Mouse (Mus musculus): Measurements from ENCODE around the gene Nat8. TPM values are rescaled to one million over a fixed set of nuclear protein-coding genes. Genes with fewer than 3 reads are reported as not detected.
"Not testable (repeated sequence)": the region's sequence is repeated elsewhere in the genome, so short reads cannot be mapped to it uniquely, and the experiment has no call there.

Nat8 gene
- polyA plus RNA-seq, 1 experiment from 2014 or later = 0.33 TPM

DNA sequence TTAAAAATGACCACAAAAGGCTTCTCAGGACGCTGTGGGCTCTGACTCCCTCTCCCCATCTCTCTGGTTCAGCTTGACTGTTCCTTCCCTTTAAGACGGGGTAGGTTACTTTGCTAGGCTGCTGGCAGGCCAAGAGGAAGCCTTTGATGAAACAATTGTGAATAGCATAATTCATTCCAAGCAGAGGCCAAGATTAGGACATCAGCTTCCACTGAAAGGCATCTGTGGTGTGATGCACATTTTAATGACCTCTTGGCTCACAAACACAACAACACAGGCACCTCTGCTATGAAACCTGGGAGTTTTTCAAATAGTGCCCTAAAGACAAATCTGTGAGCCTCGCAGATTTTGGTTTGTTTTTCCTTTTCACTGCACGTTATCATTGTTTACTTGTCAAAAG, 8.1 kb upstream of the Nat8 start:
- no peak for ATAC-seq
- WGBS = 22% methylated on average over 4 of the region's 4 CpGs

DNA sequence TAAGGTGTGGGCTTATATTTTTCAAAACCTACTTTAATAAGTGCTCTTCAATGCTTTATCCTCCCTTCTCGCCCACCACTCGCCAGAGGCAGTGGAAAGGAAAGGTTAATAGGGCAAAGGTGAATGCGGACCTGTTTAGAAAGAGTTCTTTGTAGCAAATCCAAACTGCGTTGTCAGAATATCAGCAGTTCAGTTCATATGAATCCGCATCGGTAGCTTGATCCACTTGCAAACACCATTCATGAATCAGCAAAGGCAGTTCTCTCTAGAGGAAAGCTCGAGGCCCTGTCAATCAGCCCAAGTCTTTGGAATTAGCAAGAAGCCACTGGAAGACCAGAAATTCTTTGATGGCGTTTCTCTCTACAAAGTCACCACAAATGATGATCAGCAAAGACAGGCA, 6.8 kb upstream of the Nat8 start:
- no peak for ATAC-seq
- 60% methylated on average over 8 of the region's 8 CpGs for WGBS
- H3K9ac ChIP-seq (ENCODE audit: low read depth, low read length) = no peak overlapping the region

More for the DNA sequence above, 8.1 kb upstream of the Nat8 start:
- Histone ChIP-seq H3K4me1 (ENCODE audit: control insufficient read depth, insufficient read depth, low read length) (no peaks in the 10 kb centered on the region), H3K4me3 (ENCODE audit: low read depth, low read length) (no peak overlapping the region), H3K9ac (ENCODE audit: low read depth, low read length) (no peak overlapping the region), H3K9me3 (replicated peaks; ENCODE audit: control insufficient read depth, low read length, poor library complexity, severe bottlenecking) (no peaks in the 10 kb centered on the region), H3K4me2 (ENCODE audit: low read length) (no peak overlapping the region), H3K27me3 (ENCODE audit: control insufficient read depth, insufficient read depth, low read depth, low read length) (no peaks in the 10 kb centered on the region), H3K36me3 (ENCODE audit: control insufficient read depth, insufficient read depth, low read length) (no peaks in the 10 kb centered on the region), H3K27ac (ENCODE audit: low read length) (no peak overlapping the region)

DNA sequence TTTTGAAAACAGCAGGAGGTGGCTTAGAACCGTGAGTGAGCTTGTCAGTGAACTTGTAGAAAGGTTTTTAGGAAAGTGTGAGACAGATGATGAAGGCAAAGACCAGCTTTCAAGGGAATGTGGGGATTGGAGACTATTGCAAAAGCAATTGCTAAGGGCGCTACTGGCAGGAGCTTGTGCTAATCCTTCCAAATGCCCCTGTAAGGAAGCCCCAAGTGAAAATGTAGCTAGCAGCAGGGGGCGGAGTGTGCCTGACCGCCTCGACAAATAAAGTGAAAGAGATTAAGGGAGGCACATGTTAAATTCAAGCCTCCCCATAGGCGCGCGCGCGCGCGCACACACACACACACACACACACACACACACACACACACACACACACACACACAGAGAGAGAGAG, 5.4 kb upstream of the Nat8 start:
- H3K27me3 ChIP-seq (ENCODE audit: control insufficient read depth, insufficient read depth, low read depth, low read length); H3K9me3 ChIP-seq (replicated peaks; ENCODE audit: control insufficient read depth, low read length, poor library complexity, severe bottlenecking); H3K4me1 ChIP-seq (ENCODE audit: control insufficient read depth, insufficient read depth, low read length); H3K4me3 ChIP-seq (ENCODE audit: low read depth, low read length); ATAC-seq; H3K27ac ChIP-seq (ENCODE audit: low read length); H3K4me2 ChIP-seq (ENCODE audit: low read length); H3K9ac ChIP-seq (ENCODE audit: low read depth, low read length); H3K36me3 ChIP-seq (ENCODE audit: control insufficient read depth, insufficient read depth, low read length): not testable (repeated sequence)
- WGBS = 11% methylated on average over 12 of the region's 12 CpGs

More for the DNA sequence above, 6.8 kb upstream of the Nat8 start:
- Histone ChIP-seq H3K27me3 (ENCODE audit: control insufficient read depth, insufficient read depth, low read depth, low read length) (no peaks in the 10 kb centered on the region), H3K4me1 (ENCODE audit: control insufficient read depth, insufficient read depth, low read length) (no peaks in the 10 kb centered on the region), H3K9me3 (replicated peaks; ENCODE audit: control insufficient read depth, low read length, poor library complexity, severe bottlenecking) (no peaks in the 10 kb centered on the region), H3K4me3 (ENCODE audit: low read depth, low read length) (no peak overlapping the region), H3K36me3 (ENCODE audit: control insufficient read depth, insufficient read depth, low read length) (no peaks in the 10 kb centered on the region), H3K4me2 (ENCODE audit: low read length) (no peak overlapping the region), H3K27ac (ENCODE audit: low read length) (no peak overlapping the region)

DNA sequence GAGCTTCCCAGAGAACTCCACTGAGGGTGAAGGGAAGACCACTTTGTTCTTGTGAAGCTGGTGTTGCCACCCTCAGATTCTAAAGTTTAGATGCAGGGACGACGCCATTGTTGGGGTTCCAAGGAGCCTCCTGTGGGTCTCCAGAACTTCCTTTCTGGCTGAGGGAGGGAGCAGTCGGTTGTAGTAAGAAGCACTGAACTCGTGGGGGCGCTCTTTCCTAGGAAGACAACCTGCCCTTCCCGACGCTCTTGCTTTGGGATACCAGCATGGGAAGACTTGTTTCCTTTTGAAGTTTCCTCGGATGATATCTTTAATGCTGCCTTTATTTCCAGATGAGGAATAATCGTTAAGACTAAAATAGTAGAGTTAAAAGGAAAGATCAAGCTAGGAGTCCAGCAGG, 4.9 kb upstream of the Nat8 start:
- not testable (repeated sequence) for H3K9ac ChIP-seq (ENCODE audit: low read depth, low read length); H3K9me3 ChIP-seq (replicated peaks; ENCODE audit: control insufficient read depth, low read length, poor library complexity, severe bottlenecking); ATAC-seq; H3K27me3 ChIP-seq (ENCODE audit: control insufficient read depth, insufficient read depth, low read depth, low read length); H3K4me1 ChIP-seq (ENCODE audit: control insufficient read depth, insufficient read depth, low read length); H3K27ac ChIP-seq (ENCODE audit: low read length); H3K36me3 ChIP-seq (ENCODE audit: control insufficient read depth, insufficient read depth, low read length); H3K4me3 ChIP-seq (ENCODE audit: low read depth, low read length); H3K4me2 ChIP-seq (ENCODE audit: low read length)
- 14% methylated on average over 8 of the region's 9 CpGs for WGBS

DNA sequence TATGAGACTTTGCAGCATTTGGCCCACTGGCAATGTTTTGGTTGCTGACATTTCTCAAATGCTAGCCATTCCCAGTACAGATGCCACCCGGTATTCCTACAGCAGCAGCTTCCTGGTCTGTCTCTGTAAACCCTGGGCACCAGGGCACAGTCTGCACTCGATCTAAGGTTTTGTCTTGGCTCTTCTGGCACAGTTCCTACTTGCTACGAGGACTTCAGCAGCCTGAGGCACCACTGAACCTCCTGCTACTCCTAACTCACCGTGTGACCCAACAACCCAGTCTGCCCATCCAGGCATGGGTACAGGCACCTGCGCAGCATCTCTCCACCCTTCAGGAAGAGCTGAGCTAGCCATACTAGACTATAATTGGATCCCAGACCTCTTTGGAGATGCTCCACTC, 4.2 kb upstream of the Nat8 start:
- not testable (repeated sequence) for H3K27ac ChIP-seq (ENCODE audit: low read length); H3K4me3 ChIP-seq (ENCODE audit: low read depth, low read length); H3K4me1 ChIP-seq (ENCODE audit: control insufficient read depth, insufficient read depth, low read length); H3K4me2 ChIP-seq (ENCODE audit: low read length); H3K36me3 ChIP-seq (ENCODE audit: control insufficient read depth, insufficient read depth, low read length); ATAC-seq; H3K9ac ChIP-seq (ENCODE audit: low read depth, low read length); H3K27me3 ChIP-seq (ENCODE audit: control insufficient read depth, insufficient read depth, low read depth, low read length); H3K9me3 ChIP-seq (replicated peaks; ENCODE audit: control insufficient read depth, low read length, poor library complexity, severe bottlenecking)
- 79% methylated on average over 5 of the region's 5 CpGs for WGBS

DNA sequence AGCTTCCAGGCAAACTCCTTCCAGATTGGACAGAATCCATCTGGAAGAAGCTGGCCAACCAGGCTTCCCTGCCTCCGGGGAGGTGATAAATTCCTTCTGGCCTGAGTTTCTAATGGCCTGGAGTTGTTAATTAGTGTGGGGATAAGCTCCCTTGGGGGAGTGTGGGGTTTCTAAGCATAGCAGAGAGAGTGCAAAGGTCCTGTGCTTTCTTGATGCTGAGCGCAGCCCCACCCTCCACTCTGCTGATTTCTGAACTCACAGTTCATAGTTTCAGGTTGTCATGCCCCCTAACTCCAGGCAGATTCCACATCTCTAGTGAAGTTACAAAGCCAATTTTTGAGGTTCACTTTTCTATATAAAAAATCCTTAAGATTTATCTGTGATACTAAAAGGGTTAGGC, 3.2 kb upstream of the Nat8 start:
- not testable (repeated sequence) for H3K36me3 ChIP-seq (ENCODE audit: control insufficient read depth, insufficient read depth, low read length); ATAC-seq; H3K27ac ChIP-seq (ENCODE audit: low read length); H3K27me3 ChIP-seq (ENCODE audit: control insufficient read depth, insufficient read depth, low read depth, low read length); H3K9ac ChIP-seq (ENCODE audit: low read depth, low read length); H3K4me1 ChIP-seq (ENCODE audit: control insufficient read depth, insufficient read depth, low read length); H3K4me2 ChIP-seq (ENCODE audit: low read length); H3K4me3 ChIP-seq (ENCODE audit: low read depth, low read length); H3K9me3 ChIP-seq (replicated peaks; ENCODE audit: control insufficient read depth, low read length, poor library complexity, severe bottlenecking)
- whole genome bisulfite sequencing = 82% methylated on average over 1 of the region's 2 CpGs

DNA sequence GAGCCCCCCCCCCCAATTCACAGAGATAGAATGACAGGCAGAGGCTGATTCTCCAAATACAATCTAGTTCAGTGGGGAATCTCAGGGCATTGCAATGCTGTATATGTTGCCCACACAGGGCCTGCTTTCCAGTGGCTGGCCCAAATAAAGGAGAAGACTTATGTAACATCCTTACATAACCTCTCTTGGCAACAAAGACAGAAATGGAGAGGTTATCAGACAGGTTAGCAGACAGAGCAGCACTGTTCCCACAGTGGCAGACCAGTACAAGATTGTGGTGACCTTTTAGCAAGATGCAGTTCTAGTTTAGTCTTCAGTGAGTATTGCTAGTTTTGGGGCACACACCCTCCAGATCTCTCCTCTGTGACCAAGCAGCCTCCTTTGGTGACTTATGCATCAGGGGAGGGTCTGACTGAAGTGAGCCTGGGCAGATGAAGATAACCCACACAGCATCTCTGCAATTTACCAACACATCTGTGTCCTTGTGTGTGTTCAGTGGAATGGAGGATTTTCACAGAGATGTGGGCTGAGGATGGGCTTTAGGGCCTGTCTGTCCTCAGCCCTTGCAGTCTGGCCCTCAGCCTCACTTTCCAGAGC, 2.7 kb upstream of the Nat8 start:
- H3K9ac ChIP-seq (ENCODE audit: low read depth, low read length); ATAC-seq; H3K9me3 ChIP-seq (replicated peaks; ENCODE audit: control insufficient read depth, low read length, poor library complexity, severe bottlenecking); H3K4me1 ChIP-seq (ENCODE audit: control insufficient read depth, insufficient read depth, low read length); H3K27ac ChIP-seq (ENCODE audit: low read length); H3K4me3 ChIP-seq (ENCODE audit: low read depth, low read length); H3K36me3 ChIP-seq (ENCODE audit: control insufficient read depth, insufficient read depth, low read length); H3K27me3 ChIP-seq (ENCODE audit: control insufficient read depth, insufficient read depth, low read depth, low read length); H3K4me2 ChIP-seq (ENCODE audit: low read length): not testable (repeated sequence)

DNA sequence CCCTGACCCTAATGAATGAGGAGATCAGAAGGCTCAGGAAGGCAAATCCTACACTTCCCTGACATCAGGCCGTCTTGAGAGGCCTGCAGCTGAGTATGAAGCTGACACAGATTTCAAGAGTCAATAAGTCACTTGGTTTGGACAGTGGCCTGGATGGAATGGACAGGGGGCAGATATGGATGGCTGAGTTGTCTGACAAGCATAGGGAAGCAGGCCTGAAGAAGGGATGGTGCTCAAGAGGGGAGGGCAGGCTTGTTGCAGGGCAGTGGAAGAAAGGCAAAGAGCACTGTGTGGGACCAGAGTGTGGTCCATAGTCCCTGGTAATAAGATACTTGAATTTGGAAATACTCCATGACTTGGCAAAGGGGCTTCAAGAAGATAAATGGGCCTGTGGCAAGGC, 2.4 kb downstream of the Nat8 start:
- no peak overlapping the region for H3K4me3 ChIP-seq (ENCODE audit: low read depth, low read length)
- ATAC-seq = no peak
- H3K27me3 ChIP-seq (ENCODE audit: control insufficient read depth, insufficient read depth, low read depth, low read length) = no peaks in the 10 kb centered on the region
- WGBS = 42% methylated on average over 1 of the region's 1 CpGs
- H3K27ac ChIP-seq (ENCODE audit: low read length) = no peak overlapping the region
- no peak overlapping the region for H3K4me2 ChIP-seq (ENCODE audit: low read length)
- no peaks in the 10 kb centered on the region for H3K36me3 ChIP-seq (ENCODE audit: control insufficient read depth, insufficient read depth, low read length)
- H3K4me1 ChIP-seq (ENCODE audit: control insufficient read depth, insufficient read depth, low read length) = no peaks in the 10 kb centered on the region
- H3K9ac ChIP-seq (ENCODE audit: low read depth, low read length) = no peak overlapping the region
- H3K9me3 ChIP-seq (replicated peaks; ENCODE audit: control insufficient read depth, low read length, poor library complexity, severe bottlenecking) = no peaks in the 10 kb centered on the region

DNA sequence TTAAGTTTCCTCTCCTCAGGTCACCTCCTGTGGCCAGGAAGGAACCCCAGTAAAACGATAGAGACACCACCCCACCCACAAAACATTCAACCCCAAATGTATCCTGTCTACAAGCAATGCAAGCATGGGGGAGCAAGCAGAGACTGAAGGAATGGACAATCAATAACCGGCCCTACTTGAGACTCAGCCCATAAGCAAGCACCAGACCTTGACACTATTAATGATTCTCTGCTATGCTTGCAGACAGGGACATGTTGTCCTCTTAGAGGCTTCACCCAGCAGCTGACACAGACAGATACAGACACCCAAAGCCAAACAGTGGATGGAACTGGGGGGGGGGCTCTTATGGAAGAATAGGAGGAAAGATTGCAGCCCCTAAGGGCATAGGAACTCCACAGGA, 6.0 kb downstream of the Nat8 start:
- H3K4me2 ChIP-seq (ENCODE audit: low read length) = no peak overlapping the region
- no peaks in the 10 kb centered on the region for H3K27me3 ChIP-seq (ENCODE audit: control insufficient read depth, insufficient read depth, low read depth, low read length)
- WGBS = 86% methylated on average over 2 of the region's 2 CpGs
- H3K4me3 ChIP-seq (ENCODE audit: low read depth, low read length) = no peak overlapping the region
- H3K27ac ChIP-seq (ENCODE audit: low read length) = no peak overlapping the region
- no peak overlapping the region for H3K9ac ChIP-seq (ENCODE audit: low read depth, low read length)
- no peaks in the 10 kb centered on the region for H3K4me1 ChIP-seq (ENCODE audit: control insufficient read depth, insufficient read depth, low read length)
- no peak for ATAC-seq
- no peaks in the 10 kb centered on the region for H3K9me3 ChIP-seq (replicated peaks; ENCODE audit: control insufficient read depth, low read length, poor library complexity, severe bottlenecking)
- H3K36me3 ChIP-seq (ENCODE audit: control insufficient read depth, insufficient read depth, low read length) = no peaks in the 10 kb centered on the region

All from midbrain, embryonic 16.5 days (tissue).